Mouse (Mus musculus): Measurements from ENCODE around the gene Slc4a5.

GRCm38 (mm10) chr6:83302264-83302663 is 82.6 kb downstream of the Slc4a5 start:
- TF ChIP-seq CTCF (IDR thresholded peaks at IDR 0.05; ENCODE audit: low read depth), result no peak
- no peak for TF ChIP-seq EP300 (IDR thresholded peaks at IDR 0.05; ENCODE audit: low read depth)
